Mouse (Mus musculus) cortical plate, adult 2 months (tissue): ENCODE measurements around the gene Apaf1.

Experiments
- CTCF ChIP-seq: fragments of 200-500 bp; IDR thresholded peaks from 2 replicates; pipeline ENCODE4 v1.5.1; 2011; ENCODE audit warnings: mild to moderate bottlenecking, control low read depth, low read length; ENCODE audit not compliant: insufficient read depth; ENCODE audit errors: extremely low read depth
- POLR2A ChIP-seq: fragments of 200-500 bp; IDR thresholded peaks from 2 replicates; pipeline ENCODE4 v1.6.1; 2011; ENCODE audit warnings: mild to moderate bottlenecking, low read length, control low read depth; ENCODE audit not compliant: insufficient read depth; ENCODE audit errors: extremely low read depth

GRCm38 (mm10) chr10:90964511-90964910 is 118.1 kb downstream of the Apaf1 start:
- TF ChIP-seq CTCF (no peak), POLR2A (no peak)
